Mouse (Mus musculus): ENCODE measurements at regions not wholly inside any gene's neighbourhood (a gene's known extent, or its start where the extent isn't known, plus 50 kb on each side); places are given as distances from the start of the nearest gene placed in this dataset.

GRCm38 (mm10) chr5:111822882-111823281 lies 89.2 kb downstream of the Gm26897 start:
- no peaks in the 10 kb centered on the region for H3K9me3 ChIP-seq (replicated peaks; ENCODE audit: control insufficient read depth, low read length)
- no peak overlapping the region for H3K4me3 ChIP-seq (replicated peaks; ENCODE audit: low read length)
- peak overlapping the region; percentile 62 for H3K27ac ChIP-seq (ENCODE audit: low read length)
- no peak overlapping the region for H3K9ac ChIP-seq (ENCODE audit: low read length)
- H3K4me1 ChIP-seq (ENCODE audit: control insufficient read depth, insufficient read depth, low read length) = peaks cover 15% of the 10 kb centered on the region
- H3K4me2 ChIP-seq (ENCODE audit: low read depth, low read length) = no peak overlapping the region
- no peaks in the 10 kb centered on the region for H3K36me3 ChIP-seq (ENCODE audit: control insufficient read depth, insufficient read depth, low read length)
- no peak for ATAC-seq (ENCODE audit: insufficient read depth, low FRiP score)
- no peaks in the 10 kb centered on the region for H3K27me3 ChIP-seq (ENCODE audit: control insufficient read depth, insufficient read depth, low read length)

DNA sequence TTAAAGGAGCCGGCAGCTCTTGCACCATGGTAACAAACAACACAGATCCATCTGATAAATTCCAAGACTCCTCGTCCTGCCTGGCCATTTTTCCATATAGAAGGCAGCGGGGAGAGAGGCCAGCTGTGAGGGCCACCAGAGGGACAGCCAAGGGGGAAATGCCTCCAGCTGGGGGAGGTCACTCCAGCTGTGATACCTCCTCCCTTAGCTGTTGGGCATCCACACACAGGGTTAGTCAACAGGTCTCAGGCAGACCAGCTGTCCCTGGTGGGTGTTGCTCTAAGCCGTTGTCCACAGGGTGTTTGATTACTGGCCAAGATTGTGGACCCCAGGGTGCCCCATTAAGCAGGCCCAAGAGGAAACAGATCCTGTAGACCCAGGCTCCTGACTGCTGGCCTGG lies 89.7 kb downstream of the Gm26897 start:
- H3K9me3 ChIP-seq (replicated peaks; ENCODE audit: control insufficient read depth, low read length) = no peaks in the 10 kb centered on the region
- H3K9ac ChIP-seq (ENCODE audit: low read length) = no peak overlapping the region
- no peak; the same call in 1 of the 2 replicates for ATAC-seq (ENCODE audit: insufficient read depth, low FRiP score)
- H3K4me1 ChIP-seq (ENCODE audit: control insufficient read depth, insufficient read depth, low read length) = peaks cover 15% of the 10 kb centered on the region
- no peak overlapping the region for H3K4me2 ChIP-seq (ENCODE audit: low read depth, low read length)
- H3K27ac ChIP-seq (ENCODE audit: low read length) = peak overlapping the region; percentile 62
- no peak overlapping the region for H3K4me3 ChIP-seq (replicated peaks; ENCODE audit: low read length)
- WGBS = 19% methylated on average over 4 of the region's 4 CpGs
- no peaks in the 10 kb centered on the region for H3K27me3 ChIP-seq (ENCODE audit: control insufficient read depth, insufficient read depth, low read length)
- H3K36me3 ChIP-seq (ENCODE audit: control insufficient read depth, insufficient read depth, low read length) = no peaks in the 10 kb centered on the region

- H3K9me3 ChIP-seq (replicated peaks; ENCODE audit: control insufficient read depth, low read length) = no peaks in the 10 kb centered on the region
- H3K27ac ChIP-seq (ENCODE audit: low read length) = peak overlapping the region; percentile 49
- no peak overlapping the region for H3K4me2 ChIP-seq (ENCODE audit: low read depth, low read length)
- H3K36me3 ChIP-seq (ENCODE audit: control insufficient read depth, insufficient read depth, low read length) = no peaks in the 10 kb centered on the region
- ATAC-seq (ENCODE audit: insufficient read depth, low FRiP score) = no peak
- H3K4me1 ChIP-seq (ENCODE audit: control insufficient read depth, insufficient read depth, low read length) = peaks cover 15% of the 10 kb centered on the region
- no peak overlapping the region for H3K9ac ChIP-seq (ENCODE audit: low read length)
- no peaks in the 10 kb centered on the region for H3K27me3 ChIP-seq (ENCODE audit: control insufficient read depth, insufficient read depth, low read length)
- 42% methylated on average over 5 of the region's 5 CpGs for WGBS
- no peak overlapping the region for H3K4me3 ChIP-seq (replicated peaks; ENCODE audit: low read length)
Measured at GRCm38 (mm10) chr5:111823842-111824241, 90.1 kb downstream of the Gm26897 start.

DNA sequence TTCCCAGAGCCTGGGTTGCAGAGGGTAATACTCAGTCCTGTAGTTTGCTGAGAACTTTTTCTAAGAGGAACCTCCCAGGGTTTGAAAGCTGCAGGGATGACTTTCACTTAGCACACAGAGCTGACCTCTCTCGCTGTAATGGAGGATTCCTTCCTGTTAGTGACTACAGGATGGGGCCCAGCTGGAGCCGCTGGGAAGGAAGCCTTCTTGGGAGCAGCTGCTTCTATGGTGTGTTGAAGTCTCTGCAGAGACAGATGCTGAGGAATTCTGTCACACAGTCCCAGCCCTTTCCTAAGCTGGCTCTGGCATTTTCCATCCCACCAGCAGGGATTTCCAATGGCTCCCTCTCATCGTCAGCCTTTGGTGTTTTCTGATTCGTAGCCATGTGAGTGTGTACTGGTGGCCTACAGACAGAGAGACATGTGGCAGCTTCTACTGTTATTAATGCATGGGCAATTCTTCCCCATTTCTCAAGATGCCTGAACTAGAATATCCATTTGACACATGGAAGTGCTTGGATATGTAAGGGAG lies 90.9 kb downstream of the Gm26897 start:
- WGBS = 36% methylated on average over 4 of the region's 4 CpGs
- no peaks in the 10 kb centered on the region for H3K27me3 ChIP-seq (ENCODE audit: control insufficient read depth, insufficient read depth, low read length)
- H3K4me1 ChIP-seq (ENCODE audit: control insufficient read depth, insufficient read depth, low read length) = peaks cover 15% of the 10 kb centered on the region
- no peaks in the 10 kb centered on the region for H3K36me3 ChIP-seq (ENCODE audit: control insufficient read depth, insufficient read depth, low read length)
- H3K4me3 ChIP-seq (replicated peaks; ENCODE audit: low read length) = no peak overlapping the region
- no peak overlapping the region for H3K4me2 ChIP-seq (ENCODE audit: low read depth, low read length)
- H3K27ac ChIP-seq (ENCODE audit: low read length) = peak overlapping the region; percentile 49
- no peak overlapping the region for H3K9ac ChIP-seq (ENCODE audit: low read length)
- H3K9me3 ChIP-seq (replicated peaks; ENCODE audit: control insufficient read depth, low read length) = no peaks in the 10 kb centered on the region
- peak; percentile 76 for ATAC-seq (ENCODE audit: insufficient read depth, low FRiP score)

- ATAC-seq (ENCODE audit: insufficient read depth, low FRiP score) = no peak
- Histone ChIP-seq H3K9ac (ENCODE audit: low read length) (no peak overlapping the region), H3K4me2 (ENCODE audit: low read depth, low read length) (no peak overlapping the region), H3K36me3 (ENCODE audit: control insufficient read depth, insufficient read depth, low read length) (no peaks in the 10 kb centered on the region), H3K4me3 (replicated peaks; ENCODE audit: low read length) (no peak overlapping the region), H3K9me3 (replicated peaks; ENCODE audit: control insufficient read depth, low read length) (no peaks in the 10 kb centered on the region), H3K4me1 (ENCODE audit: control insufficient read depth, insufficient read depth, low read length) (0 out of 2 replicates have a peak, but pooled peaks cover under 1% of the 10 kb centered on the region), H3K27me3 (ENCODE audit: control insufficient read depth, insufficient read depth, low read length) (no peaks in the 10 kb centered on the region), H3K27ac (ENCODE audit: low read length) (no peak overlapping the region)
- WGBS = 74% methylated on average over 6 of the region's 6 CpGs
Measured at GRCm38 (mm10) chr5:111829891-111830290, 96.2 kb downstream of the Gm26897 start.

DNA sequence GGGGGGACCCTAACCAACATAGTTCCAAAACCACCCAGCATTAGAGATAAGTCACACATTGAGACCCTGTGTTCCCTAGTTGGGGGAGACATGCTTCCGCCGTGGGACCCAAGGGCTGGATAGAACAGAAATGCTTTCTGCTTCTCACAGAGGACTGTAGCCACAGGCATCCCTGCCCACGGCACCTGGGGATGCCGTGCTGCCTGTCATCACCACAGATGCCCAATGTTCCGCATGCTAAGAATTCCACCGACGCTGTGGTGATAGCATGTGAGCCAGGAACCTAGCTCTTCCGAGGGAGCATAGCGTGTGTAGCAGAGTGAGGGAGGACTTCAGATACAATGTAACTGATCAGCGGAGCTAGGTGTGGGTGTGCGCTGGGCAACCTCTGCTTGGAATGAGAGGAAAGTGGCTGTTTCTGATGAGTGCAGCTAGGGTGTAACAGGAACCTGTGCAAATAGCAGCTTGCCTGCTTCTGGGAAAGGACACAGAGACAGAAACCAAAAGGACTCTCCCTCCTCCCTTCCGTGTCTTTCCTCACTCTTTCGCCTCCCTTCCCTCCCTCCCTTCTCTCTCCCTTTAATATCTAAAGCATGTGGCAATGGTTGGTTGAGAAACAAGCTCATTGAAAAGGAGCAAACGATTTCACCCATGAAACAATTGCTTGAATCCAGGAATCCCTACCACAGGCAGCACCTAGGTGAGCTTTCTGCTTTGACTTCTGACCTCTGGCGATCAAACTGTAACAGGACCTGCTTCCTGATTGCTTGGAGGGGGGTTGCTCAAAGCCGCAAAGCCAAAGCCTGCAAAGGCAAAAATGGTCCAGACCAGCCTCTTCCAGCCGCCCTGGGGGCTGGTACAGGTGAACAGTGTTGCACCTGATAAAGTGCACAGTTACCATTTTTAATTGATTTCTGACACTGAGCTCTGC lies 102.3 kb downstream of the Gm26897 start:
- Histone ChIP-seq H3K9me3 (replicated peaks; ENCODE audit: control insufficient read depth, low read length) (no peaks in the 10 kb centered on the region), H3K4me1 (ENCODE audit: control insufficient read depth, insufficient read depth, low read length) (no peaks in the 10 kb centered on the region), H3K9ac (ENCODE audit: low read length) (no peak overlapping the region), H3K36me3 (ENCODE audit: control insufficient read depth, insufficient read depth, low read length) (no peaks in the 10 kb centered on the region), H3K27ac (ENCODE audit: low read length) (no peak overlapping the region), H3K4me3 (replicated peaks; ENCODE audit: low read length) (no peak overlapping the region), H3K4me2 (ENCODE audit: low read depth, low read length) (no peak overlapping the region), H3K27me3 (ENCODE audit: control insufficient read depth, insufficient read depth, low read length) (no peaks in the 10 kb centered on the region)
- WGBS = 40% methylated on average over 17 of the region's 17 CpGs
- no peak for ATAC-seq (ENCODE audit: insufficient read depth, low FRiP score)

GRCm38 (mm10) chr5:111836668-111837234 lies 103.0 kb downstream of the Gm26897 start:
- H3K36me3 ChIP-seq (ENCODE audit: control insufficient read depth, insufficient read depth, low read length) = no peaks in the 10 kb centered on the region
- H3K9ac ChIP-seq (ENCODE audit: low read length) = no peak overlapping the region
- no peak overlapping the region for H3K27ac ChIP-seq (ENCODE audit: low read length)
- ATAC-seq (ENCODE audit: insufficient read depth, low FRiP score) = no peak
- no peak overlapping the region for H3K4me2 ChIP-seq (ENCODE audit: low read depth, low read length)
- H3K9me3 ChIP-seq (replicated peaks; ENCODE audit: control insufficient read depth, low read length) = no peaks in the 10 kb centered on the region
- no peaks in the 10 kb centered on the region for H3K27me3 ChIP-seq (ENCODE audit: control insufficient read depth, insufficient read depth, low read length)
- H3K4me1 ChIP-seq (ENCODE audit: control insufficient read depth, insufficient read depth, low read length) = no peaks in the 10 kb centered on the region
- WGBS = 40% methylated on average over 14 of the region's 14 CpGs
- H3K4me3 ChIP-seq (replicated peaks; ENCODE audit: low read length) = no peak overlapping the region

GRCm38 (mm10) chr5:111842461-111842860 lies 108.7 kb downstream of the Gm26897 start:
- H3K4me3 ChIP-seq (replicated peaks; ENCODE audit: low read length) = peak overlapping the region; percentile 13; the same call in 1 of the 2 replicates
- H3K27ac ChIP-seq (ENCODE audit: low read length) = no peak overlapping the region
- no peak overlapping the region for H3K9ac ChIP-seq (ENCODE audit: low read length)
- no peaks in the 10 kb centered on the region for H3K36me3 ChIP-seq (ENCODE audit: control insufficient read depth, insufficient read depth, low read length)
- H3K27me3 ChIP-seq (ENCODE audit: control insufficient read depth, insufficient read depth, low read length) = no peaks in the 10 kb centered on the region; the same call in 1 of the 2 replicates
- H3K4me1 ChIP-seq (ENCODE audit: control insufficient read depth, insufficient read depth, low read length) = no peaks in the 10 kb centered on the region
- no peak for ATAC-seq (ENCODE audit: insufficient read depth, low FRiP score)
- peak overlapping the region; percentile 39 for H3K4me2 ChIP-seq (ENCODE audit: low read depth, low read length)
- no peaks in the 10 kb centered on the region for H3K9me3 ChIP-seq (replicated peaks; ENCODE audit: control insufficient read depth, low read length)
- 50% methylated on average over 17 of the region's 17 CpGs for WGBS

DNA sequence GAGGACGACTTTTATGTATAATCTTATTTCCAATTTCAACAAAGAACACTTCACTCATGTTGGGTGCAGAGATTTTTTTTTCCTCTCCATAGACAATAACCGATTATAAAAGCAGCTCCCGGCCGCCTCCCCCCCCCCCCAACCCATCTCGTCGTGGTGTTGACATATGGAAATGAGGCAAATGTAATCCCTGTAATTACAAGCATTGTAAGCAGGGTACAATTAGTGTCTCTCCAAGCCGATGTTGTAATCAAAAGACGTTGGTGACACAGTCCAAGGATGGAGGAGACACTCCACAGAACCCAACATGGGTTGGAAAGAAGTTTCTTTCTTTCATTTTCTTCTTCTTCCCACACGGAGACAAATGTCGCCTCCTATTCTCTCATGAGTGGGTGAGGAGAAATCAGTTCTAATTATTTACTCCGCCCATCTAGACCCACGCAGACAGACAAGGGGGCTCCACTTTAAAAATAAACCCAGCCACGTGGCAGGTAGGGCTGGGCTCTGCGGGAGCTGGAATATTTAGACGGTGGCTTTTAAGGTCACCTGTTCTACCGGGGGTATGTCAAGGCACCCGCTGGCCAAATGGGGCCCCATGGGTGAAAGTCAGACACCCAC lies 110.0 kb downstream of the Gm26897 start:
- no peaks in the 10 kb centered on the region for H3K9me3 ChIP-seq (replicated peaks; ENCODE audit: control insufficient read depth, low read length)
- no peak overlapping the region for H3K4me3 ChIP-seq (replicated peaks; ENCODE audit: low read length)
- H3K9ac ChIP-seq (ENCODE audit: low read length) = no peak overlapping the region
- H3K27me3 ChIP-seq (ENCODE audit: control insufficient read depth, insufficient read depth, low read length) = no peaks in the 10 kb centered on the region; the same call in 1 of the 2 replicates
- no peaks in the 10 kb centered on the region for H3K4me1 ChIP-seq (ENCODE audit: control insufficient read depth, insufficient read depth, low read length)
- no peak overlapping the region for H3K4me2 ChIP-seq (ENCODE audit: low read depth, low read length)
- WGBS = 45% methylated on average over 17 of the region's 17 CpGs
- H3K36me3 ChIP-seq (ENCODE audit: control insufficient read depth, insufficient read depth, low read length) = no peaks in the 10 kb centered on the region
- no peak for ATAC-seq (ENCODE audit: insufficient read depth, low FRiP score)
- no peak overlapping the region for H3K27ac ChIP-seq (ENCODE audit: low read length)
